Mouse (Mus musculus): ENCODE measurements around the gene 1700028K03Rik. TPM values are rescaled to one million over a fixed set of nuclear protein-coding genes. Genes with fewer than 3 reads are reported as not detected.

Gene 1700028K03Rik
- polyA plus RNA-seq (2014; fragmentation: Illumina TruSeq; extraction: RNeasy Lipid Tissue Mini Kit (QIAGEN cat#74804); ENCODE audit: low read depth, low replicate concordance) = not detected

DNA sequence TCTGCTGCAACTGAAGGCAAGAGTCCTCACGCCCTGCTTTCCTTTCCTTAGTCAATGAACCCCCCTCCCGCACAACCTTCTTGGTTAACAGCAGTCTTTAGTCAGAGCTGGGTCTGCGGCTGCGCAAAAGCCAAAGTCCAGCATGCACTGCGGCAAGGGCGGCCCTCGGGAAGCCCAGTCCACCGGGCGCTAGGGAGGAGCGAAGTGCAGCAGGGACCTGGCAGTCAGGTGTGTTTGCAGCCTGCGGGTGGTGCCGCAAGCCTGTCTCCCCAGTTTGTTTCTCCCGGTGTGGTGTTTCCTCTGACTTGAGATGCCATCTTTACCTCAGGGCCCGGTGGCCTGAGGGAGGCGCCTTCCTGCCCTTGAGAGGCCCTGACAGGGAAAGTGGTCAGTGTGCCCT lies at the start of gene 1700028K03Rik:
TSS of gene 1700028K03Rik (plus strand) at position 129 of the 400 bp plus-strand sequence.

DNA sequence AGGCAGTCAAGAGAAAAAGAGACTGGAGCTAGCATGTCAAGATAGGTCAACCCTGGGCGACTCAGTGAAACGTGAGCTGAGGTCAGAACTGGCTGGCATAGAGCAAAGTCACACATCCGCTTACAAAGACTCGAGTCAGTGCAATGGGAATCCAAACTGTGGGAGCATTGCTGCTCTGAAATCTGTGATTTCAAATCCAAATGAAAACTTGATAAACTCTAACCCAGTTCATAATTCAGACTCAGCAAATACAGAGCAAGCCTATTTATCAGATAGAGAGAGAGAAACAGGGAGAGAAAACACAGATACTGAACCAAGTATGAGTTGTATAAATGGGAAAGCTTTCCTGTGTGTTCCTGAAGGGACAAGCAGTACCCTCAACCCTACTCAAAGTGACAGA lies 27.2 kb upstream of the 1700028K03Rik start, which contains the start of gene Gm42669:
TSS of gene Gm42669 (plus strand) at position 301 of the 400 bp plus-strand sequence.

DNA sequence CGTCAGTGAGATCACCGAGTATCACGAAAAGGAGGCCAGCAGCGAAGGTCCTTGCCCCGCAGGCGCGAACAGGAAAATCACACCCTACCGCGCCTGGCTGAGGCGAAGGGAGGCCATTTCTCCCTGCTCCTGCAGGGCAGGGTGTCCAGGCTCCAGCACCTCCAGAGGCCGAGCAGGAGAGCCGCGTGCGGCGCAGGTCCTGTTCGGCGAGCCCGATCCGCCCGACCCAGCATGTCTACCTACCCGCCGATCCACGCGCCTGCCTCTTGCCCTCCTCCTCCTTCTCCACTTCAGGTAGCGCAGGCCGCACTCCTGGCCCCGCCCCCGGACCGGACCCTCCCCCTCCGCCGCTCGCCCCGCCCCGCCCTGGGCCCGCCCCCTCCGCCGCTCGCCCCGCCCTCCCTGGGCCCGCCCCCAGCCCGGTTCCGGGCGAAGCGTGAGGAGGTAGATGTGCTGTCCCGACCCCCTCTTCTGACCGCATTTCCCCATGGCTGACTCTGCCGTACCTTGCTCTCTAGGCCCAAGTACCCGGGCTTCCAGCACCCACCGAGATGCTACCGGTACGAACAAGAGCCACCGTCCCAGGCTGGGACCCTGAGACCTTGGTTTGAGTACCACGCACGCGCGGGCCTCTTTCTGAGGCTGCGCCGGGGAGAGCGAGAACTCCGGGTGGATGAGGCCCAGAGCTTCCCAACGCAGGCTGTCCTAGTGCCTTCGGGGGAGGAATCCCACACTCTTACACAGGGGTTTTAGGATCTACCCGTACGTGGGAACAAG lies 63.0 kb downstream of the 1700028K03Rik start, which contains the start of the genes Rpap2 and Glmn:
TSS of gene Rpap2 (plus strand) at position 73 of the 777 bp plus-strand sequence.
TSS of gene Glmn (minus strand) at position 588 of the 777 bp plus-strand sequence.

Other genes starting within 250 kb of the 1700028K03Rik start
- 26.2 TPM for gene Tgfbr3, start 245.1 kb upstream of the 1700028K03Rik start, polyA plus RNA-seq (2014; fragmentation: Illumina TruSeq; extraction: RNeasy Lipid Tissue Mini Kit (QIAGEN cat#74804); ENCODE audit: low read depth, low replicate concordance)
- gene Brdt, start 203.6 kb upstream of the 1700028K03Rik start, polyA plus RNA-seq (2014; fragmentation: Illumina TruSeq; extraction: RNeasy Lipid Tissue Mini Kit (QIAGEN cat#74804); ENCODE audit: low read depth, low replicate concordance) = 0.37 TPM
- gene Ephx4, start 132.0 kb upstream of the 1700028K03Rik start, polyA plus RNA-seq (2014; fragmentation: Illumina TruSeq; extraction: RNeasy Lipid Tissue Mini Kit (QIAGEN cat#74804); ENCODE audit: low read depth, low replicate concordance) = not detected
- gene Lpcat2b, start 103.2 kb upstream of the 1700028K03Rik start, polyA plus RNA-seq (2014; fragmentation: Illumina TruSeq; extraction: RNeasy Lipid Tissue Mini Kit (QIAGEN cat#74804); ENCODE audit: low read depth, low replicate concordance) = not detected
- gene Btbd8, start 96.7 kb upstream of the 1700028K03Rik start, polyA plus RNA-seq (2014; fragmentation: Illumina TruSeq; extraction: RNeasy Lipid Tissue Mini Kit (QIAGEN cat#74804); ENCODE audit: low read depth, low replicate concordance) = 4.1 TPM
- not detected for gene Gm42669, start 27.1 kb upstream of the 1700028K03Rik start, polyA plus RNA-seq (2014; fragmentation: Illumina TruSeq; extraction: RNeasy Lipid Tissue Mini Kit (QIAGEN cat#74804); ENCODE audit: low read depth, low replicate concordance)
- 9.0 TPM for gene Rpap2, start 62.7 kb downstream of the 1700028K03Rik start, polyA plus RNA-seq (2014; fragmentation: Illumina TruSeq; extraction: RNeasy Lipid Tissue Mini Kit (QIAGEN cat#74804); ENCODE audit: low read depth, low replicate concordance)
- gene Glmn, start 63.2 kb downstream of the 1700028K03Rik start, polyA plus RNA-seq (2014; fragmentation: Illumina TruSeq; extraction: RNeasy Lipid Tissue Mini Kit (QIAGEN cat#74804); ENCODE audit: low read depth, low replicate concordance) = 7.1 TPM
- not detected for gene Gfi1, start 191.3 kb downstream of the 1700028K03Rik start, polyA plus RNA-seq (2014; fragmentation: Illumina TruSeq; extraction: RNeasy Lipid Tissue Mini Kit (QIAGEN cat#74804); ENCODE audit: low read depth, low replicate concordance)

All from heart, adult 10 weeks (tissue).